8 mouse cellular contexts compared by ENCODE assay signal in the genomic region with DNA sequence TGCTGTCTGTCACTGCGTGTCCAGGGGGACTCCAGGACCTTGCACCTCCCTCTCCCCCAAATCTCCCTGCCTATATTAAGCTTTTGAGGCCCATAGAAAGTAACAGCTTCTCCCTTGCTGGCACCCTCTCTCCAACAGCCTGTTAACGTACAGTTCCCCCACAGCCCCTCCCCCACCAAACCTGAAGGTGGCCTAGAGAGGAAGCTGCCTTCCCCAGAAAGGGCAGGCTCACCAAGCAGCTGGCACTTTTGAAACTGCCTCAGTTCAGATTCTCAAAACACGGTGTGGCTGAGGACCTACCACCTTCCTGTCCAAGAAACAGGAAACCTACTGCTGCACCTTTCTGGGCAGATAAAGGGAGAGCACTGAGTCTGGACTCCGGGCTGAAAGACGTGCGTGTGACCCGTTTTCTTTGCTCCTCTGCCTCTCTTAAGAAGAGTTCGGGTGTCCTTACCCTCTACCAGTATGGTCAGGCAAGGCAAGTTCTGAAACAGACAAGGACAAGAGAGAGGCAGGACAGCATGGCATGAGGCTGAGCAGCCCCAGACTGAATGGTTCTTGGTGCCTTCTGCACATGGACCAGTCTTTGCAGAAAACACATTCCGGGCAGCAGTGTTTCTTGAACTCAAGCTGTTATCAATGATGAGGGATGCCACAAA. TPM values are rescaled to one million over a fixed set of nuclear protein-coding genes. Genes with fewer than 3 reads are reported as not detected.
A peak's percentile ranks its signal among the peaks of the same experiment; 100 is the strongest.
DNase-seq lines count a peak whose midpoint lies in the region; ATAC-seq and TF ChIP-seq lines count a peak whose summit lies in the region.

No protein-coding gene starts in this region.

- H3K36me3 ChIP-seq in C2C12 (ENCODE audit: control insufficient read depth, insufficient read depth) = peaks cover 44% of the 10 kb centered on the region
- H3K36me3 ChIP-seq in forebrain, embryonic 15.5 days = peaks cover 28% of the 10 kb centered on the region

- peak overlapping the region; percentile 83 for H3K9ac ChIP-seq in forebrain, embryonic 15.5 days (replicated peaks)

- 0 out of 2 replicates have a peak, but pooled peaks have one; percentile 1 for ATAC-seq in forebrain, embryonic 15.5 days (replicated peaks)

- no peaks in the 10 kb centered on the region for H3K9me3 ChIP-seq in forebrain, embryonic 15.5 days

- peak overlapping the region; percentile 68 for H3K4me3 ChIP-seq in cerebellum, adult 2 months (replicated peaks; ENCODE audit: insufficient read depth, low read depth, low read length)
- H3K4me3 ChIP-seq in C2C12 (ENCODE audit: insufficient read depth, poor library complexity, severe bottlenecking) = peak overlapping the region; percentile 97
- H3K4me3 ChIP-seq in forebrain, embryonic 15.5 days = peak overlapping the region; percentile 77

- TF ChIP-seq POLR2A in cerebellum, adult 2 months (IDR thresholded peaks at IDR 0.05; ENCODE audit: borderline replicate concordance, insufficient read depth, low read length) = no peak

- no peak for TF ChIP-seq CTCF in cerebellum, adult 2 months (IDR thresholded peaks at IDR 0.05; ENCODE audit: borderline replicate concordance, insufficient read depth, low read depth, low read length)
- no peak for TF ChIP-seq CTCF in C2C12 (IDR thresholded peaks at IDR 0.05; ENCODE audit: control insufficient read depth, insufficient read depth, insufficient read length)

- H3K79me3 ChIP-seq in C2C12 (ENCODE audit: low read depth) = peaks cover 63% of the 10 kb centered on the region

- H3K27me3 ChIP-seq in cerebellum, adult 2 months (ENCODE audit: control insufficient read depth, insufficient read depth, low read length) = no peaks in the 10 kb centered on the region
- H3K27me3 ChIP-seq in C2C12 (ENCODE audit: control insufficient read depth, insufficient read depth, insufficient read length) = no peaks in the 10 kb centered on the region
- H3K27me3 ChIP-seq in forebrain, embryonic 15.5 days = no peaks in the 10 kb centered on the region

- peaks cover 69% of the 10 kb centered on the region for H3K79me2 ChIP-seq in C2C12 (ENCODE audit: control insufficient read depth, insufficient read depth)

- no peak for DNase-seq in cerebellum, adult 2 months
- no peak for DNase-seq in cerebellum, adult 8-10 months
- peak; percentile 55 for DNase-seq in liver
- peak; percentile 70 for DNase-seq in naive thymus-derived CD4-positive, alpha-beta T cell, adult 2 months (ENCODE audit: low read depth)
- no peak for DNase-seq in Muller cell, postnatal 12 days (ENCODE audit: inconsistent ontology term)
- DNase-seq in layer of hippocampus, postnatal 36 days = no peak

- H3K4me2 ChIP-seq in forebrain, embryonic 15.5 days (replicated peaks) = peak overlapping the region; percentile 90

- no peak overlapping the region for H3K27ac ChIP-seq in cerebellum, adult 2 months (ENCODE audit: insufficient read depth, low read length)
- H3K27ac ChIP-seq in forebrain, embryonic 15.5 days (replicated peaks) = peak overlapping the region; percentile 96

- H3K4me1 ChIP-seq in cerebellum, adult 2 months (ENCODE audit: control insufficient read depth, insufficient read depth, low read length) = peaks cover 26% of the 10 kb centered on the region
- H3K4me1 ChIP-seq in forebrain, embryonic 15.5 days = peaks cover 49% of the 10 kb centered on the region

- WGBS in cerebellum, adult 2 months = 30% methylated on average over 9 of the region's 9 CpGs
- WGBS in forebrain, embryonic 15.5 days = 56% methylated on average over 9 of the region's 9 CpGs

- H3ac ChIP-seq in C2C12 (ENCODE audit: control insufficient read depth, insufficient read length, low read depth) = peak overlapping the region; percentile 82

TF ChIP-seq in C2C12, 6 proteins besides CTCF, POLR2A, EP300 and RAD21:
- TF ChIP-seq USF1 (IDR thresholded peaks at IDR 0.05; ENCODE audit: low read depth) = no peak
- no peak for TF ChIP-seq MYOD1 (IDR thresholded peaks at IDR 0.05; ENCODE audit: control insufficient read depth, insufficient read length, low read depth)
- TF ChIP-seq MYOG (IDR thresholded peaks at IDR 0.05; ENCODE audit: control insufficient read depth, extremely low read depth, insufficient read length) = no peak
- TF ChIP-seq FOSL1 (IDR thresholded peaks at IDR 0.05; ENCODE audit: insufficient read depth, low read length, poor library complexity, severe bottlenecking) = no peak
- no peak for TF ChIP-seq CEBPB (IDR thresholded peaks at IDR 0.05; ENCODE audit: low read depth)

RNA-seq across cellular contexts. Expression of a gene that starts 1.9 kb away (rescaled TPM):
- polyA plus RNA-seq in cerebellum, adult 2 months (2012; rRNA removed) = 80.5 and 83.5 TPM in 2 replicates
- polyA plus RNA-seq in C2C12 (2012; fragmentation: generic; extraction: Trizol) = 136 TPM
- 159 and 164 TPM in 2 replicates for polyA plus RNA-seq in forebrain, embryonic 15.5 days (2015; fragmentation: Nextera tagmentation; extraction: Ambion mirVana)
- 10 to 100 TPM; 77.3 to 77.5 TPM for total RNA-seq in layer of hippocampus, postnatal 36 days (2021)

RNA-seq across cellular contexts. Expression of a gene that starts 15.7 kb away (rescaled TPM):
- 19.2 and 19.9 TPM in 2 replicates for polyA plus RNA-seq in cerebellum, adult 2 months (2012; rRNA removed)
- polyA plus RNA-seq in C2C12 (2012; fragmentation: generic; extraction: Trizol) = 24.7 TPM
- polyA plus RNA-seq in forebrain, embryonic 15.5 days (2015; fragmentation: Nextera tagmentation; extraction: Ambion mirVana) = 33.6 and 34.4 TPM in 2 replicates
- 10 to 100 TPM; 19.7 to 22.9 TPM for total RNA-seq in layer of hippocampus, postnatal 36 days (2021)

RNA-seq across cellular contexts. Expression of a gene that starts 44.4 kb away (rescaled TPM):
- polyA plus RNA-seq in cerebellum, adult 2 months (2012; rRNA removed) = 0.76 and 0.90 TPM in 2 replicates
- 38.7 TPM for polyA plus RNA-seq in C2C12 (2012; fragmentation: generic; extraction: Trizol)
- polyA plus RNA-seq in forebrain, embryonic 15.5 days (2015; fragmentation: Nextera tagmentation; extraction: Ambion mirVana) = 0.36 and 0.62 TPM in 2 replicates
- total RNA-seq in layer of hippocampus, postnatal 36 days (2021) = 1 to 10 TPM in 1 of 2 experiments, under 1 TPM in 1; 0.75 to 1.3 TPM

RNA-seq across cellular contexts. Expression of a gene that starts 48.3 kb away (rescaled TPM):
- not detected in 2 replicates for polyA plus RNA-seq in cerebellum, adult 2 months (2012; rRNA removed)
- polyA plus RNA-seq in C2C12 (2012; fragmentation: generic; extraction: Trizol) = 3.6 TPM
- polyA plus RNA-seq in forebrain, embryonic 15.5 days (2015; fragmentation: Nextera tagmentation; extraction: Ambion mirVana) = not detected in 2 replicates
- total RNA-seq in layer of hippocampus, postnatal 36 days (2021) = not detected

Comparison
In these comparisons a context has a peak if more than half of its experiments do, and no peak if none do; other contexts are left out.
1. DNase-seq: peak in liver (single experiment) and naive thymus-derived CD4-positive, alpha-beta T cell, adult 2 months (single experiment); none in cerebellum, adult 2 months (0 of 2), cerebellum, adult 8-10 months (single experiment), Muller cell, postnatal 12 days (single experiment) and layer of hippocampus, postnatal 36 days (0 of 2).
2. RNA of a gene that starts 44.4 kb away (polyA plus RNA-seq): 38.7 TPM in C2C12 (single experiment); 0.76 to 0.90 TPM in cerebellum, adult 2 months and 0.36 to 0.62 TPM in forebrain, embryonic 15.5 days; every median in the first group is over 10 times any median in the second.
3. Peak in every context shown above with its lines, with median percentiles within 50 percentile points of each other: H3K4me3 ChIP-seq.